21 mouse cellular contexts compared by ENCODE assay signal in genomic region chr6:95196631-95197030, GRCm38 (mm10).
"Had no signal": no experiment of that assay in that cellular context is flagged by ENCODE, and none has a peak within 500 bp of the region (broad histone marks: within the 10 kb centered on the region; RNA-seq: fewer than 3 reads in every experiment).

No protein-coding gene starts in this region.

- H3K4me1 ChIP-seq: liver, embryonic 13.5 days; liver, embryonic 15.5 days; lung, embryonic 15.5 days; megakaryocyte, embryonic 14.5 days had no signal

- H3K27ac ChIP-seq: liver, embryonic 13.5 days; liver, embryonic 15.5 days; lung, embryonic 15.5 days; macrophage had no signal

- DNase-seq: liver; liver, embryonic 13.5 days; liver, postnatal 0 days; lung, adult 2 months; lung, postnatal 14 days; lung, postnatal 36 days; retina, postnatal 1 day; right cerebral cortex, adult 18-20 months; right cerebral cortex, postnatal 25 days; right cerebral cortex, postnatal 4 days; spleen, adult 18-20 months; thymus, adult 18-20 months; thymus, postnatal 25 days; thymus, postnatal 4 days had no signal

- H3K9me3 ChIP-seq: liver, embryonic 13.5 days; liver, embryonic 15.5 days; lung, embryonic 15.5 days; megakaryocyte, embryonic 14.5 days had no signal

- H3K4me3 ChIP-seq: liver, embryonic 13.5 days; liver, embryonic 15.5 days; lung, embryonic 15.5 days; megakaryocyte, embryonic 14.5 days; myocyte had no signal

- ATAC-seq: liver, postnatal 0 days; lung, postnatal 0 days had no signal

- H3K36me3 ChIP-seq: liver, embryonic 13.5 days; liver, embryonic 15.5 days; lung, embryonic 15.5 days had no signal

- H3K27me3 ChIP-seq: liver, embryonic 13.5 days; liver, embryonic 15.5 days; lung, embryonic 15.5 days; megakaryocyte, embryonic 14.5 days had no signal

- H3K4me2 ChIP-seq: liver, embryonic 11.5 days; liver, embryonic 13.5 days; liver, embryonic 15.5 days; lung, embryonic 15.5 days had no signal

- H3K9ac ChIP-seq: liver, embryonic 13.5 days; liver, embryonic 15.5 days; liver, postnatal 0 days; lung, embryonic 15.5 days had no signal
